Mouse (Mus musculus) kidney, postnatal 10 days (tissue): ENCODE measurements at regions not wholly inside any gene's neighbourhood (a gene's known extent, or its start where the extent isn't known, plus 50 kb on each side); places are given as distances from the start of the nearest gene placed in this dataset.

Experiments
- DNase-seq: peaks from one replicate; pipeline ENCODE4 v3.0.0; 2021; ENCODE audit warnings: mixed read lengths

- DNase-seq = peak; percentile 6
Measured at GRCm38 (mm10) chr12:64550915-64551570, 76.6 kb upstream of the Fscb start.

- no peak for DNase-seq
Measured at GRCm38 (mm10) chr12:64541111-64541510, 66.6 kb upstream of the Fscb start.
